Mouse (Mus musculus): ENCODE measurements at regions not wholly inside any gene's neighbourhood (a gene's known extent, or its start where the extent isn't known, plus 50 kb on each side); places are given as distances from the start of the nearest gene placed in this dataset.

DNA sequence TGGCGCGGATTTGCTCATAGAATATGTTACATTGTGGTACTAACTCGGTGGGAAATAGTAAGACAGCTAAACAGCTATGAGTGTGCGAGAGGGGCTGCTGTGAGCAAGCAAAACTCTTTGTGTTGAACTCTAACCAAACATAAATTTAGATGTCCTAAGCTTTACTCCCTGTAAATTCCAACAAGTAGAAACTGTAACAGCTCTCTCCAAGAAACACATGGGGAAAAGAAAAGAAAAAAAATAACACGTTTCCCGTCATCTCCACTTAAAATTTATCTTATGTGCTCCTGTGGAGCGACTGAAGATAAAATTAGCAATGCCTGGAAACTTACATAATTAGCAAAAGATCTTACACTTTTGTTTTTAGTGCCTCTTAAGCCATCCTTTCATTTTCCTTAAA is 226.2 kb upstream of the Gcfc2 start:
- no peak for TF ChIP-seq UBTF (IDR thresholded peaks at IDR 0.05; ENCODE audit: borderline replicate concordance, insufficient read depth, low read depth, low read length)
- no peak for TF ChIP-seq POLR2AphosphoS5 (IDR thresholded peaks at IDR 0.05; ENCODE audit: borderline replicate concordance, low read depth, low read length)
- TF ChIP-seq MAX (IDR thresholded peaks at IDR 0.05; ENCODE audit: low read length), result no peak
- TF ChIP-seq CTCF (IDR thresholded peaks at IDR 0.05 in 2 of 3, conservative IDR thresholded peaks at IDR 0.05 in 1 of 3; ENCODE audit: control insufficient read depth in 1 of 3, insufficient read depth in 1 of 3, low read depth in 2 of 3, low read length in 3 of 3, poor library complexity in 1 of 3, severe bottlenecking in 1 of 3), result no peak
- no peak overlapping the region for H3K9ac ChIP-seq (ENCODE audit: control insufficient read depth, low read depth, low read length, poor library complexity, severe bottlenecking)
- H3K27ac ChIP-seq (ENCODE audit: control insufficient read depth, low read depth, low read length), result no peak overlapping the region
- H3K27me3 ChIP-seq (ENCODE audit: control insufficient read depth in 1 of 2, insufficient read depth in 2 of 2, low read length in 2 of 2), result no peaks in the 10 kb centered on the region
- no peak overlapping the region for H3K4me3 ChIP-seq (ENCODE audit: control insufficient read depth in 1 of 2, insufficient read depth in 1 of 2, low read depth in 2 of 2, low read length in 2 of 2)
- no peaks in the 10 kb centered on the region for H3K36me3 ChIP-seq (ENCODE audit: control insufficient read depth in 1 of 2, insufficient read depth in 2 of 2, low read length in 2 of 2)
- no peaks in the 10 kb centered on the region for H3K9me3 ChIP-seq (replicated peaks; ENCODE audit: insufficient read depth, low read length)
- DNase-seq (ENCODE audit: low read depth, low spot score), result no peak
- H3K4me1 ChIP-seq (ENCODE audit: control insufficient read depth in 1 of 2, insufficient read depth in 2 of 2, low read length in 2 of 2), result no peaks in the 10 kb centered on the region
- H3K79me2 ChIP-seq (ENCODE audit: control insufficient read depth, insufficient read depth, low read length, poor library complexity), result no peaks in the 10 kb centered on the region

- TF ChIP-seq TCF12 (IDR thresholded peaks at IDR 0.05; ENCODE audit: low read depth, low read length) (no peak), MEF2A (IDR thresholded peaks at IDR 0.05; ENCODE audit: extremely low read depth, insufficient replicate concordance, low read depth, low read length, poor library complexity, severe bottlenecking) (no peak), ELF1 (IDR thresholded peaks at IDR 0.05; ENCODE audit: low read depth, low read length) (no peak), USF1 (IDR thresholded peaks at IDR 0.05; ENCODE audit: low read depth, low read length) (no peak), EP300 (IDR thresholded peaks at IDR 0.05; ENCODE audit: low read depth in 1 of 2, low read length in 2 of 2) (no peak), KAT2A (conservative IDR thresholded peaks at IDR 0.05; ENCODE audit: low read depth, low read length) (no peak), NELFE (IDR thresholded peaks at IDR 0.05; ENCODE audit: low read depth, low read length) (no peak), E2F4 (IDR thresholded peaks at IDR 0.05; ENCODE audit: borderline replicate concordance, low read depth, low read length) (no peak), POLR2AphosphoS5 (IDR thresholded peaks at IDR 0.05; ENCODE audit: borderline replicate concordance, low read depth, low read length) (no peak), TBP (IDR thresholded peaks at IDR 0.05; ENCODE audit: low read depth, low read length) (no peak), POLR2AphosphoS2 (IDR thresholded peaks at IDR 0.05; ENCODE audit: low read length) (no peak), CTCF (IDR thresholded peaks at IDR 0.05 in 2 of 3, conservative IDR thresholded peaks at IDR 0.05 in 1 of 3; ENCODE audit: control insufficient read depth in 1 of 3, insufficient read depth in 1 of 3, low read depth in 2 of 3, low read length in 3 of 3, poor library complexity in 1 of 3, severe bottlenecking in 1 of 3) (no peak), SIN3A (IDR thresholded peaks at IDR 0.05; ENCODE audit: low read length) (no peak), MAX (IDR thresholded peaks at IDR 0.05; ENCODE audit: low read length) (no peak), CHD1 (IDR thresholded peaks at IDR 0.05; ENCODE audit: low read depth, low read length) (no peak), JUND (IDR thresholded peaks at IDR 0.05; ENCODE audit: low read depth, low read length) (no peak), RCOR1 (IDR thresholded peaks at IDR 0.05; ENCODE audit: low read depth, low read length) (no peak), GATA1 (IDR thresholded peaks at IDR 0.05; ENCODE audit: low read depth, low read length) (no peak), UBTF (IDR thresholded peaks at IDR 0.05; ENCODE audit: borderline replicate concordance, insufficient read depth, low read depth, low read length) (no peak)
- Histone ChIP-seq H3K4me1 (ENCODE audit: control insufficient read depth in 1 of 2, insufficient read depth in 2 of 2, low read length in 2 of 2) (no peaks in the 10 kb centered on the region), H3K4me3 (ENCODE audit: control insufficient read depth in 1 of 2, insufficient read depth in 1 of 2, low read depth in 2 of 2, low read length in 2 of 2) (no peak overlapping the region), H3K9me3 (replicated peaks; ENCODE audit: insufficient read depth, low read length) (no peaks in the 10 kb centered on the region), H3K36me3 (ENCODE audit: control insufficient read depth in 1 of 2, insufficient read depth in 2 of 2, low read length in 2 of 2) (no peaks in the 10 kb centered on the region), H3K9ac (ENCODE audit: control insufficient read depth, low read depth, low read length, poor library complexity, severe bottlenecking) (no peak overlapping the region), H3K27ac (ENCODE audit: control insufficient read depth, low read depth, low read length) (no peak overlapping the region), H3K27me3 (ENCODE audit: control insufficient read depth in 1 of 2, insufficient read depth in 2 of 2, low read length in 2 of 2) (no peaks in the 10 kb centered on the region), H3K79me2 (ENCODE audit: control insufficient read depth, insufficient read depth, low read length, poor library complexity) (no peaks in the 10 kb centered on the region)
- no peak for DNase-seq (ENCODE audit: low read depth, low spot score)
Measured at GRCm38 (mm10) chr6:81698173-81698572, 225.3 kb upstream of the Gcfc2 start.

All from MEL (cell line).